Mouse (Mus musculus) liver, embryonic 12.5 days (tissue): Measurements from ENCODE around the gene Tinagl1. TPM values are rescaled to one million over a fixed set of nuclear protein-coding genes. Genes with fewer than 3 reads are reported as not detected.

Source experiments
- ATAC-seq: fragments of 200-750 bp; cut with Nextera tagmentation; 2 replicates; pipeline ENCODE4 v1.8.0; 2017; ENCODE audit warnings: moderate number of reproducible peaks, mild to moderate bottlenecking, moderate library complexity
- H3K27ac ChIP-seq: fragments of 300-500 bp; sonication (generic); 2 replicates; pipeline ENCODE4 v1.5.1; 2016; ENCODE audit warnings: mild to moderate bottlenecking
- H3K27me3 ChIP-seq: fragments of 300-500 bp; sonication (generic); replicated peaks from 2 replicates; pipeline ENCODE4 v1.6.1; 2016; ENCODE audit warnings: mild to moderate bottlenecking, moderate library complexity
- H3K36me3 ChIP-seq: fragments of 300-500 bp; sonication (generic); 2 replicates; pipeline ENCODE4 v1.6.1; 2016; ENCODE audit warnings: mild to moderate bottlenecking, moderate library complexity
- H3K4me1 ChIP-seq: fragments of 300-500 bp; sonication (generic); 2 replicates; pipeline ENCODE4 v1.6.1; 2016
- H3K4me2 ChIP-seq: fragments of 300-500 bp; sonication (generic); 2 replicates; pipeline ENCODE4 v1.6.1; 2016; ENCODE audit warnings: mild to moderate bottlenecking, moderate library complexity
- H3K4me3 ChIP-seq: fragments of 300-500 bp; sonication (generic); 2 replicates; pipeline ENCODE4 v1.5.1; 2016; ENCODE audit warnings: mild to moderate bottlenecking, moderate library complexity
- H3K9ac ChIP-seq: fragments of 300-500 bp; sonication (generic); 2 replicates; pipeline ENCODE4 v1.6.1; 2016; ENCODE audit warnings: mild to moderate bottlenecking, moderate library complexity
- H3K9me3 ChIP-seq: fragments of 300-500 bp; sonication (generic); replicated peaks from 2 replicates; pipeline ENCODE4 v1.6.1; 2016; ENCODE audit warnings: mild to moderate bottlenecking, moderate library complexity
- WGBS: fragments of 180-500 bp; shearing (Covaris S2); methylation state at CpG from one replicate; pipeline ENCODE4 v1.1.7; 2016; ENCODE audit not compliant: insufficient replicate concordance; 5-methylcytosine and 5-hydroxymethylcytosine counted together
- polyA plus RNA-seq: library from polyadenylated mRNA; unstranded; fragments of >200 nt; fragmentation: Nextera tagmentation; extraction: Ambion mirVana; gene quantifications from 2 replicates; pipeline ENCODE4 v1.2.1, GENCODE M21; 2016

Gene Tinagl1
- polyA plus RNA-seq, 1 experiment from 2014 or later, result 32.6 TPM

DNA sequence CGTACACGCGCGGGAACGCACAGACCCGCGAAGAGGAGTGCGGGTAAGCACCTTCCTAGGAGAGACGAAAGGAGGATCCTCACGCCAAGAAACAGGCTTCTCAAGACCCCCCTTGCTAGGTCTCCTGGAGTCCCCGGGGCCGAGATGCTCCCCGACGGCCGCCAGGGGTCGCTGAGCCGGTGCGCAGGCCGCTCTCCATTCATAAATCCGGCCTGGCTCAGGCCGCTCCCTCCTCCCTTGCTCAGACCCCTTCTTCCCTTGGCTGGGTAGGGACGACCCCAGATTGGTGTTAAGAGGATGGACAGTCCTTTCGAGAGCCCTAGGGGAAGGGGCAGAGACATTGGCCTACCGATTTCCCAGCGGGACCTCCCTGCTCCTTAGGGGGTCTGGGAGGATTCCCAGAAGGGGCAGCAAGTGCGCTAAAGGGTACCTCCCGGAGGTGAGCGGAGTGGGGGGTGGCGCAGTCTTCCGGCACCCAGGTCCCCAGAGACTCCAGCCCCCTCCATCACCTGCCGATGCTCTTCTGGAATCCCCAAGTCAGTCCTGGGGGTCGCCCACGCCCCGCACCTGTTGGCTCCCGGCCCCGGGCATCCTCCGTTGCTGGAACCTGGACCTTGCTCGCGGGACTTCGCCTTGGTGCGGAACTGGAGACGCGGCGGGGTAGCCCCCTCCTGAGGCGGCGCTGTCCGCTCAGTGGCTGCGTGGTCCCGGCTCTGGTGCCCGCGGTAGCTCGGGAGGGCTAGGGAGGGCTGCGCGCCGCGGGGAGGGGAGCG is 36.3 kb downstream of the Tinagl1 start:
- no peaks in the 10 kb centered on the region for H3K9me3 ChIP-seq
- no peak for ATAC-seq
- H3K27ac ChIP-seq, result no peak overlapping the region
- H3K9ac ChIP-seq, result no peak overlapping the region
- peak overlapping the region; percentile 18; the same call in 1 of the 2 replicates for H3K4me3 ChIP-seq
- H3K4me1 ChIP-seq, result peaks cover 4% of the 10 kb centered on the region; the same call in 1 of the 2 replicates
- no peaks in the 10 kb centered on the region for H3K36me3 ChIP-seq
- peaks cover 86% of the 10 kb centered on the region for H3K27me3 ChIP-seq
- H3K4me2 ChIP-seq, result peak overlapping the region; percentile 44
- 3% methylated on average over 57 of the region's 57 CpGs for WGBS

- no peak overlapping the region for H3K4me2 ChIP-seq
- ATAC-seq, result no peak
- H3K27ac ChIP-seq, result no peak overlapping the region
- 51% methylated on average over 6 of the region's 6 CpGs for WGBS
- H3K9me3 ChIP-seq, result no peaks in the 10 kb centered on the region
- no peak overlapping the region for H3K9ac ChIP-seq
- no peaks in the 10 kb centered on the region; the same call in 1 of the 2 replicates for H3K36me3 ChIP-seq
- H3K27me3 ChIP-seq, result peaks cover 42% of the 10 kb centered on the region
- H3K4me1 ChIP-seq, result peaks cover 8% of the 10 kb centered on the region
- H3K4me3 ChIP-seq, result no peak overlapping the region
Observed at GRCm38 (mm10) chr4:130133399-130133798, 41.5 kb downstream of the Tinagl1 start.

GRCm38 (mm10) chr4:130131448-130132105 is 43.3 kb downstream of the Tinagl1 start:
- peaks cover 14% of the 10 kb centered on the region for H3K4me1 ChIP-seq
- H3K27ac ChIP-seq, result no peak overlapping the region
- WGBS, result 70% methylated on average over 7 of the region's 7 CpGs
- peaks cover 17% of the 10 kb centered on the region for H3K36me3 ChIP-seq
- no peak overlapping the region for H3K4me2 ChIP-seq
- no peak for ATAC-seq
- no peaks in the 10 kb centered on the region for H3K9me3 ChIP-seq
- no peak overlapping the region for H3K9ac ChIP-seq
- peaks cover 23% of the 10 kb centered on the region for H3K27me3 ChIP-seq
- no peak overlapping the region for H3K4me3 ChIP-seq

GRCm38 (mm10) chr4:130130641-130131350 is 44.1 kb downstream of the Tinagl1 start:
- Histone ChIP-seq H3K27ac (no peak overlapping the region), H3K4me2 (no peak overlapping the region), H3K36me3 (peaks cover 24% of the 10 kb centered on the region), H3K9me3 (no peaks in the 10 kb centered on the region), H3K9ac (no peak overlapping the region), H3K4me1 (peaks cover 14% of the 10 kb centered on the region), H3K4me3 (no peak overlapping the region), H3K27me3 (peaks cover 16% of the 10 kb centered on the region)
- ATAC-seq, result no peak
- WGBS, result 63% methylated on average over 13 of the region's 13 CpGs

- no peak for ATAC-seq
- Histone ChIP-seq H3K9me3 (no peaks in the 10 kb centered on the region), H3K4me2 (no peak overlapping the region), H3K36me3 (peaks cover 32% of the 10 kb centered on the region), H3K9ac (no peak overlapping the region), H3K27me3 (peaks cover 11% of the 10 kb centered on the region), H3K4me1 (peaks cover 14% of the 10 kb centered on the region), H3K4me3 (no peak overlapping the region), H3K27ac (no peak overlapping the region)
- WGBS, result 74% methylated on average over 10 of the region's 10 CpGs
Observed at GRCm38 (mm10) chr4:130130082-130130481, 44.8 kb downstream of the Tinagl1 start.

- no peak overlapping the region for H3K4me3 ChIP-seq
- peaks cover 9% of the 10 kb centered on the region for H3K27me3 ChIP-seq
- H3K4me2 ChIP-seq, result no peak overlapping the region; the same call in 1 of the 2 replicates
- peaks cover 43% of the 10 kb centered on the region for H3K36me3 ChIP-seq
- H3K4me1 ChIP-seq, result peaks cover 14% of the 10 kb centered on the region
- H3K9ac ChIP-seq, result no peak overlapping the region
- H3K9me3 ChIP-seq, result no peaks in the 10 kb centered on the region
- no peak overlapping the region for H3K27ac ChIP-seq
- 0 out of 2 replicates have a peak, but pooled peaks have one; percentile 28 for ATAC-seq
- 37% methylated on average over 5 of the region's 5 CpGs for WGBS
Observed at GRCm38 (mm10) chr4:130128907-130129306, 46.0 kb downstream of the Tinagl1 start.

DNA sequence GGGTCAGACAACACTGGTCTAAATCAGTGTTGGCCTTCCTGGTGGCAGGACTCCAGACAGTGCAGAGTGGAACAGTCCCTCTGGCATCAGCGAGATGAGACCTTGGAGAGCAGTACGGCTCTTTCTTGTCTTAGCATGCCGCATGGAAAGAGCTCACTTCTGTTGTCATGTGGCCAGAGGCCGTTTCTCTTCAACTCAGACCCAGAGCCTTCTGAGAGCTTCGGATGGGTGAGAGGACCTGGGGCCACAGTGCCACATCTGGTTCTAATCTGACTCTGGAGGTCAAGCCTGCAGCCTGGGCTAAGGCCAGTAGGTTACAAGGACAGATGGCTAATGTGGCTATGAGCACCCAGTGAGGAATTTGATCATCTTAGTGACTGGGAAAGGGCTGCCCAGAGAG is 49.0 kb downstream of the Tinagl1 start:
- WGBS, result 81% methylated on average over 5 of the region's 5 CpGs
- Histone ChIP-seq H3K9me3 (no peaks in the 10 kb centered on the region), H3K4me2 (no peak overlapping the region), H3K4me3 (no peak overlapping the region), H3K4me1 (peaks cover 14% of the 10 kb centered on the region), H3K9ac (no peak overlapping the region), H3K36me3 (peaks cover 72% of the 10 kb centered on the region), H3K27me3 (peaks cover under 1% of the 10 kb centered on the region; the same call in 1 of the 2 replicates), H3K27ac (no peak overlapping the region)
- ATAC-seq, result no peak

GRCm38 (mm10) chr4:130125164-130125563 is 49.8 kb downstream of the Tinagl1 start:
- Histone ChIP-seq H3K4me1 (peaks cover 14% of the 10 kb centered on the region), H3K4me2 (no peak overlapping the region), H3K4me3 (no peak overlapping the region), H3K36me3 (peaks cover 78% of the 10 kb centered on the region), H3K27me3 (no peaks in the 10 kb centered on the region), H3K9ac (no peak overlapping the region), H3K27ac (no peak overlapping the region), H3K9me3 (no peaks in the 10 kb centered on the region)
- WGBS, result 82% methylated on average over 6 of the region's 6 CpGs
- ATAC-seq, result no peak

DNA sequence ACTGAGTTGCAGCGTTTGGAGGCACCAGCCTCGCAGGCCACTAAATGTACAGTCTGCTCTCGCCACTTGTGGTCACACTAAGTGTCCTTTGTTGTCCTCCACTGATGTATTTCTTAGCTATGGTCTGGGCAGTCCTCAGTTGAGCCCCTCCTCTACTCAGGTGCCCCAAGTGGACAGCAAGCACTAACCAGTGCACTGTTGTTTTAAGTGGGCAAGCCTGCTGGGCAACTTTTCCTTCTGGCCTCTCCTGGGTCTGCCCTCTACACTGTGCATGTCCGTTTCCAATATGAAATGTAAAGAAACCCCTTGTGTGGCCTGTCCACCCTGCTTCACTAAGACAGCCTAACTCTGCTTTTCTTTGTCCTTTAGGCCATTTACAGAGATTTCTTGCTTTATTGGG is 50.8 kb downstream of the Tinagl1 start:
- no peaks in the 10 kb centered on the region for H3K27me3 ChIP-seq
- no peak overlapping the region for H3K4me2 ChIP-seq
- no peaks in the 10 kb centered on the region for H3K9me3 ChIP-seq
- ATAC-seq, result no peak
- WGBS, result 90% methylated on average over 4 of the region's 4 CpGs
- no peak overlapping the region for H3K9ac ChIP-seq
- H3K4me1 ChIP-seq, result peaks cover 14% of the 10 kb centered on the region
- no peak overlapping the region for H3K4me3 ChIP-seq
- H3K27ac ChIP-seq, result no peak overlapping the region
- H3K36me3 ChIP-seq, result peaks cover 78% of the 10 kb centered on the region

DNA sequence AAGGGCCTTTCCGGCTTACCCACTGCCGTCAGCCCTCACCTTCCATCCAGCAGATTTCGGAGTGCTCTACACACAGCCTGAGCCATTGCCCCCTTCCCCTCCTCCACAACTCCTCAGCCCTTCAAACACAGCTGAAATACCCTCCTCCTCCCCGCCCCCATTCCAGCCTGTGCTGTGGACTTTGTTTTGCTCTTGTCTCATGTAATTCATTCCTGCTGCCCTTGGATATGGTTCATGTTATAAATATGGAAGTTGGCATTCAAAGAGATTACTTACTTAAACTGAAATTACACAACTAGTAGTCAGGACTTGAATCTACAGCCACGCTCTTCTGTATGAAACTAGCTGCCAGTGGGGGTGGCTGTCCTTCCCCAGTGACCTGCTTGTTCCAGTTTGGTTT is 51.9 kb downstream of the Tinagl1 start:
- Histone ChIP-seq H3K4me3 (no peak overlapping the region), H3K9ac (no peak overlapping the region), H3K4me2 (no peak overlapping the region), H3K27ac (no peak overlapping the region), H3K36me3 (peaks cover 76% of the 10 kb centered on the region), H3K4me1 (peaks cover 3% of the 10 kb centered on the region; the same call in 1 of the 2 replicates), H3K9me3 (no peaks in the 10 kb centered on the region), H3K27me3 (no peaks in the 10 kb centered on the region)
- no peak for ATAC-seq
- WGBS, result 82% methylated on average over 5 of the region's 5 CpGs

DNA sequence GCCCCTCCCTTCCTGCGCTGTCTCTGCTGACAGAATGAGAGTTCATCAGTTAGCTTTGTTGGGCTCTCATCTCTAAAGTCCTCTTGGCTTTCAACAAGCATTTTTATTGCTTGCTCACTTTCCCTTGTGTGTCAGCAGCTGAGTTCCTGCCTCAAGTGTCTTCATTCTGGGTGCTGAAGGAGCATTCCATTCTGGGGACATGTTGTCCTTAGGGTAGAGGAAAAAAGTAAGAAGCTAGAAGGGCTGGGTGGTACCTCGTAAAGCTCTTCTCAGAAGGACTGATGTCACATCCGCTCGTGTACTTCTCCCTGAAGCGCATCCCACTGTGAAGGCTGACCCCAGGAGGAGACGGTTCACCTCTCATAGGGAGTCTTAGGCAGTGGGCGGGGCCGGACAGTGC is 53.4 kb downstream of the Tinagl1 start:
- peaks cover 61% of the 10 kb centered on the region for H3K36me3 ChIP-seq
- 84% methylated on average over 8 of the region's 8 CpGs for WGBS
- H3K4me2 ChIP-seq, result no peak overlapping the region

GRCm38 (mm10) chr4:130120752-130121151 is 54.2 kb downstream of the Tinagl1 start:
- 53% methylated on average over 4 of the region's 4 CpGs for WGBS
- Histone ChIP-seq H3K4me2 (no peak overlapping the region), H3K4me3 (no peak overlapping the region), H3K9ac (no peak overlapping the region), H3K27ac (no peak overlapping the region), H3K36me3 (peaks cover 54% of the 10 kb centered on the region), H3K9me3 (no peaks in the 10 kb centered on the region), H3K27me3 (no peaks in the 10 kb centered on the region), H3K4me1 (no peaks in the 10 kb centered on the region)
- no peak for ATAC-seq

More for the DNA sequence above, 53.4 kb downstream of the Tinagl1 start:
- no peak for ATAC-seq
- no peaks in the 10 kb centered on the region for H3K27me3 ChIP-seq
- H3K4me1 ChIP-seq, result no peaks in the 10 kb centered on the region
- H3K27ac ChIP-seq, result no peak overlapping the region
- no peak overlapping the region for H3K9ac ChIP-seq
- H3K4me3 ChIP-seq, result no peak overlapping the region
- H3K9me3 ChIP-seq, result no peaks in the 10 kb centered on the region
